Mouse (Mus musculus): Measurements from ENCODE around the gene Tox3. TPM values are rescaled to one million over a fixed set of nuclear protein-coding genes. Genes with fewer than 3 reads are reported as not detected.

Tox3 gene
- polyA plus RNA-seq, 1 experiment = 13.8 TPM

- TF ChIP-seq CTCF (IDR thresholded peaks at IDR 0.05; ENCODE audit: insufficient read depth, low read length) (no peak), POLR2A (IDR thresholded peaks at IDR 0.05; ENCODE audit: borderline replicate concordance, extremely low read depth, low read depth, low read length) (no peak)
- no peak for DNase-seq
- no peak overlapping the region for H3K4me3 ChIP-seq (replicated peaks; ENCODE audit: extremely low read depth, low read depth, low read length)
- no peaks in the 10 kb centered on the region for H3K4me1 ChIP-seq (ENCODE audit: control insufficient read depth, insufficient read depth, low read length)
- 95% methylated on average over 8 of the region's 8 CpGs for whole genome bisulfite sequencing
Observed at GRCm38 (mm10) chr8:90246357-90246756, 101.8 kb downstream of the Tox3 start.

- no peak for DNase-seq
- TF ChIP-seq POLR2A (IDR thresholded peaks at IDR 0.05; ENCODE audit: borderline replicate concordance, extremely low read depth, low read depth, low read length) (no peak), CTCF (IDR thresholded peaks at IDR 0.05; ENCODE audit: insufficient read depth, low read length) (no peak)
- no peaks in the 10 kb centered on the region for H3K4me1 ChIP-seq (ENCODE audit: control insufficient read depth, insufficient read depth, low read length)
- 95% methylated on average over 3 of the region's 3 CpGs for WGBS
- no peak overlapping the region for H3K4me3 ChIP-seq (replicated peaks; ENCODE audit: extremely low read depth, low read depth, low read length)
Observed at GRCm38 (mm10) chr8:90245828-90246227, 102.3 kb downstream of the Tox3 start.

GRCm38 (mm10) chr8:90245187-90245586 is 103.0 kb downstream of the Tox3 start:
- no peak for DNase-seq
- Histone ChIP-seq H3K4me3 (replicated peaks; ENCODE audit: extremely low read depth, low read depth, low read length) (no peak overlapping the region), H3K4me1 (ENCODE audit: control insufficient read depth, insufficient read depth, low read length) (no peaks in the 10 kb centered on the region)
- no peak for TF ChIP-seq POLR2A (IDR thresholded peaks at IDR 0.05; ENCODE audit: borderline replicate concordance, extremely low read depth, low read depth, low read length)
- no peak for TF ChIP-seq CTCF (IDR thresholded peaks at IDR 0.05; ENCODE audit: insufficient read depth, low read length)
- WGBS = 87% methylated on average over 5 of the region's 5 CpGs

- no peak overlapping the region for H3K4me3 ChIP-seq (replicated peaks; ENCODE audit: extremely low read depth, low read depth, low read length)
- WGBS = 80% methylated on average over 10 of the region's 10 CpGs
- H3K4me1 ChIP-seq (ENCODE audit: control insufficient read depth, insufficient read depth, low read length) = no peaks in the 10 kb centered on the region
- TF ChIP-seq CTCF (IDR thresholded peaks at IDR 0.05; ENCODE audit: insufficient read depth, low read length) = no peak
- no peak for TF ChIP-seq POLR2A (IDR thresholded peaks at IDR 0.05; ENCODE audit: borderline replicate concordance, extremely low read depth, low read depth, low read length)
- no peak for DNase-seq
Observed at GRCm38 (mm10) chr8:90244458-90245145, 103.5 kb downstream of the Tox3 start.

- no peak for TF ChIP-seq POLR2A (IDR thresholded peaks at IDR 0.05; ENCODE audit: borderline replicate concordance, extremely low read depth, low read depth, low read length)
- TF ChIP-seq CTCF (IDR thresholded peaks at IDR 0.05; ENCODE audit: insufficient read depth, low read length) = no peak
- H3K4me1 ChIP-seq (ENCODE audit: control insufficient read depth, insufficient read depth, low read length) = no peaks in the 10 kb centered on the region
- DNase-seq = no peak
- 93% methylated on average over 5 of the region's 5 CpGs for WGBS
- H3K4me3 ChIP-seq (replicated peaks; ENCODE audit: extremely low read depth, low read depth, low read length) = no peak overlapping the region
Observed at GRCm38 (mm10) chr8:90243957-90244356, 104.2 kb downstream of the Tox3 start.

- TF ChIP-seq CTCF (IDR thresholded peaks at IDR 0.05; ENCODE audit: insufficient read depth, low read length) = no peak
- no peak for TF ChIP-seq POLR2A (IDR thresholded peaks at IDR 0.05; ENCODE audit: borderline replicate concordance, extremely low read depth, low read depth, low read length)
- Histone ChIP-seq H3K4me1 (ENCODE audit: control insufficient read depth, insufficient read depth, low read length) (no peaks in the 10 kb centered on the region), H3K4me3 (replicated peaks; ENCODE audit: extremely low read depth, low read depth, low read length) (no peak overlapping the region)
- 91% methylated on average over 2 of the region's 2 CpGs for WGBS
- no peak for DNase-seq
Observed at GRCm38 (mm10) chr8:90242351-90242750, 105.8 kb downstream of the Tox3 start.

- no peaks in the 10 kb centered on the region for H3K4me1 ChIP-seq (ENCODE audit: control insufficient read depth, insufficient read depth, low read length)
- H3K4me3 ChIP-seq (replicated peaks; ENCODE audit: extremely low read depth, low read depth, low read length) = no peak overlapping the region
- TF ChIP-seq POLR2A (IDR thresholded peaks at IDR 0.05; ENCODE audit: borderline replicate concordance, extremely low read depth, low read depth, low read length) (no peak), CTCF (IDR thresholded peaks at IDR 0.05; ENCODE audit: insufficient read depth, low read length) (no peak)
- DNase-seq = no peak
- 84% methylated on average over 4 of the region's 4 CpGs for WGBS
Observed at GRCm38 (mm10) chr8:90241461-90241860, 106.7 kb downstream of the Tox3 start.

- WGBS = 68% methylated on average over 8 of the region's 8 CpGs
- no peak overlapping the region for H3K4me3 ChIP-seq (replicated peaks; ENCODE audit: extremely low read depth, low read depth, low read length)
- TF ChIP-seq POLR2A (IDR thresholded peaks at IDR 0.05; ENCODE audit: borderline replicate concordance, extremely low read depth, low read depth, low read length) (no peak), CTCF (IDR thresholded peaks at IDR 0.05; ENCODE audit: insufficient read depth, low read length) (no peak)
- H3K4me1 ChIP-seq (ENCODE audit: control insufficient read depth, insufficient read depth, low read length) = no peaks in the 10 kb centered on the region
- no peak for DNase-seq
Observed at GRCm38 (mm10) chr8:90232501-90232900, 115.6 kb downstream of the Tox3 start.

- WGBS = 51% methylated on average over 1 of the region's 1 CpGs
- DNase-seq = no peak
- no peaks in the 10 kb centered on the region for H3K4me1 ChIP-seq (ENCODE audit: control insufficient read depth, insufficient read depth, low read length)
- TF ChIP-seq CTCF (IDR thresholded peaks at IDR 0.05; ENCODE audit: insufficient read depth, low read length) (no peak), POLR2A (IDR thresholded peaks at IDR 0.05; ENCODE audit: borderline replicate concordance, extremely low read depth, low read depth, low read length) (no peak)
- H3K4me3 ChIP-seq (replicated peaks; ENCODE audit: extremely low read depth, low read depth, low read length) = no peak overlapping the region
Observed at GRCm38 (mm10) chr8:90224172-90224571, 124.0 kb downstream of the Tox3 start.

All from lung, adult 2 months (tissue).